Mouse (Mus musculus) heart, postnatal 25 days (tissue): ENCODE data around the gene Grik4. TPM values are rescaled to one million over a fixed set of nuclear protein-coding genes. Genes with fewer than 3 reads are reported as not detected.

Source experiments
- DNase-seq: peaks from one replicate; pipeline ENCODE4 v3.0.0; 2022; ENCODE audit warnings: low spot score
- intact Hi-C: fragments of 180-260 bp; cut with DNase I; formaldehyde crosslinking; loops from one replicate; pipeline ENCODE4 v1.15.1; 2025
- total RNA-seq, 2 experiments: library from RNA; stranded (reverse); gene quantifications; 2 replicates each; pipeline ENCODE4 v1.2.3; 2021

The Grik4 gene
- total RNA-seq, 2 experiments from 2014 or later: 0.03 to 0.08 TPM

GRCm38 (mm10) chr9:42908657-42909313 is 35.5 kb downstream of the Grik4 start:
- intact Hi-C loops: no loop called here
- DNase-seq: no peak

GRCm38 (mm10) chr9:42906995-42907394 is 37.3 kb downstream of the Grik4 start:
- no peak for DNase-seq

GRCm38 (mm10) chr9:42898091-42898591 is 46.2 kb downstream of the Grik4 start:
- intact Hi-C loops: no loop called here
- no peak for DNase-seq

More at GRCm38 (mm10) chr9:42906995-42907394, 37.3 kb downstream of the Grik4 start:
- intact Hi-C loops: no loop called here

GRCm38 (mm10) chr9:42897361-42898051 is 46.8 kb downstream of the Grik4 start:
- intact Hi-C loops: no loop called here
- DNase-seq: peak; percentile 38

GRCm38 (mm10) chr9:42896421-42897210 is 47.7 kb downstream of the Grik4 start:
- no peak for DNase-seq
- intact Hi-C loops: no loop called here

GRCm38 (mm10) chr9:42892765-42893164 is 51.5 kb downstream of the Grik4 start:
- intact Hi-C loops: no loop called here
- no peak for DNase-seq

GRCm38 (mm10) chr9:42887930-42888329 is 56.4 kb downstream of the Grik4 start:
- intact Hi-C loops: no loop called here
- DNase-seq: no peak

- no peak for DNase-seq
- intact Hi-C loops: no loop called here
These were observed 58.1 kb downstream of the Grik4 start for GRCm38 (mm10) chr9:42886112-42886766.

- intact Hi-C loops: no loop called here
- DNase-seq: no peak
These were observed 58.7 kb downstream of the Grik4 start for GRCm38 (mm10) chr9:42885566-42885965.

GRCm38 (mm10) chr9:42885123-42885522 is 59.2 kb downstream of the Grik4 start:
- DNase-seq: no peak
- intact Hi-C loops: no loop called here

- no peak for DNase-seq
- intact Hi-C loops: no loop called here
These were observed 61.1 kb downstream of the Grik4 start for GRCm38 (mm10) chr9:42883006-42883759.

- no peak for DNase-seq
- intact Hi-C loops: no loop called here
These were observed 62.0 kb downstream of the Grik4 start for GRCm38 (mm10) chr9:42882313-42882712.

GRCm38 (mm10) chr9:42881040-42881439 is 63.3 kb downstream of the Grik4 start:
- intact Hi-C loops: no loop called here

GRCm38 (mm10) chr9:42878401-42878800 is 65.9 kb downstream of the Grik4 start:
- DNase-seq: no peak
- intact Hi-C loops: no loop called here

More at GRCm38 (mm10) chr9:42881040-42881439, 63.3 kb downstream of the Grik4 start:
- DNase-seq: no peak

GRCm38 (mm10) chr9:42872885-42873284 is 71.4 kb downstream of the Grik4 start:
- intact Hi-C loops: no loop called here
- no peak for DNase-seq

- no peak for DNase-seq
- intact Hi-C loops: no loop called here
These were observed 72.6 kb downstream of the Grik4 start for GRCm38 (mm10) chr9:42871681-42872080.

- no peak for DNase-seq
- intact Hi-C loops: no loop called here
These were observed 74.0 kb downstream of the Grik4 start for GRCm38 (mm10) chr9:42870257-42870656.

- no peak for DNase-seq
- intact Hi-C loops: no loop called here
These were observed 75.8 kb downstream of the Grik4 start for GRCm38 (mm10) chr9:42868508-42868907.

- intact Hi-C loops: no loop called here
These were observed 77.6 kb downstream of the Grik4 start for GRCm38 (mm10) chr9:42866650-42867049.

More at GRCm38 (mm10) chr9:42866650-42867049, 77.6 kb downstream of the Grik4 start:
- no peak for DNase-seq
